Mouse (Mus musculus): ENCODE data around the gene Polr2i.

Gene Polr2i

GRCm38 (mm10) chr7:30265935-30266334 lies 34.2 kb downstream of the Polr2i start:
- DNase-seq (ENCODE audit: low spot score): no peak

DNA sequence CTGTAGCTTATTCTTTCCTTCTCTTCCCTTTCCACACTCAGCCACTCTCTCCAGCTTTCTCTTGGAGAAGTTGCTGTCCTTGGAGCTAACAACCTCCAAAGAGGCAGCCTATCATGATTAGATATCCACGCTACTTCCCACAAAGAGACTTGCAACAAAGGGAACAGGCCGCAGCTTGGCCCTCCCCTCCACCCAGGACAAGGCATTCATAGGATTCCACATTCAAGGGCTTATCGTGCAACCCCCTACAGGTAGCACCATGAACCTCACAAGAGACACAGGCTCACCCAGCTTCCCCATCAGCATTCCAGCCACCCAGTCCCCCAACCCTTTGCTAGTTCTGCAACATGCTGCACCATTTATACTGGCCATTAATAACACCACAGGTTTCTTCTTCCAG lies 35.0 kb downstream of the Polr2i start:
- DNase-seq (ENCODE audit: low spot score): no peak

DNA sequence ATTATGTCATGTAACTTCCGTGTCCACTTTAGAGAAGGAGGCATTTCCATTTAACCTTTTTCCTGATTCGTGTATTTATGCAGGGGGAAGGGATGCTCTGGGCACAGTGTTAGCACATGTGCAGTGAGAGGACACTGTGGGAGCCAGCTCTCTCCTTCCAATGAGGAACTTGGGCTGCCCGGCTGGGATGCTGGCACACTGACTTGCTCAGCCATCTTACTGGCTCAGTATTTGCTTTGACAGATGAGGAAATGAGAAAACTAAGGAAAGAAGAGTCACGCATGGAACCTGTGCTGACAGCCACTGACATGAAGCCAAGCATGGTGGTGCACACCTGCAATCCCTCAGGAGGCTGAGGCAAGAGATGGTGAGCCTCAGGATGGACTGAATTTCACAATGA lies 37.9 kb downstream of the Polr2i start:
- no peak for DNase-seq (ENCODE audit: low spot score)

GRCm38 (mm10) chr7:30274383-30274782 lies 42.6 kb downstream of the Polr2i start:
- DNase-seq (ENCODE audit: low spot score): no peak

- no peak for DNase-seq (ENCODE audit: low spot score)
Observed at GRCm38 (mm10) chr7:30278911-30279310, 47.2 kb downstream of the Polr2i start.

DNA sequence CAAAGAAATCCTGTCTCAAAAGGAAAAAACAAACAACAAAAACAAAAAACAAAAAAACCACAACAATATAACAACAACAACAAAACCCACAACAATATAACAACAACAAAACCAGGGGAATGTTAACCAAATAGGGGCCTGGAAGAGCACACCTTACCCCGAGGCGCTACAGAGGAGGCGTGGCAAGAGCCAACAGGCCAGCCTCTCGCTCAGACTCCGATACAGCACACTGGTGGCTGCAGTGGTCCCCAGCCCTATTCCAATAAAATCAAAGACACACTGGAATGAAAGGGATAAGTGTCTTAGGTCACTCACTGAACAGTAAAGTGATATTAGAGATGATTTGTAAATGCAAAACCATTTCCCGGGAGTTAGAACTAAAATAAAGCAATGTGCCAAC lies 47.8 kb downstream of the Polr2i start:
- no peak for DNase-seq (ENCODE audit: low spot score)

- peak; percentile 91 for DNase-seq (ENCODE audit: low spot score)
Observed at GRCm38 (mm10) chr7:30279951-30280669, 48.4 kb downstream of the Polr2i start, which contains the start of the genes Thap8 and Wdr62. TSS of gene Thap8 (plus strand) at chr7:30280094. TSS of gene Wdr62 (minus strand) at chr7:30280419.

DNA sequence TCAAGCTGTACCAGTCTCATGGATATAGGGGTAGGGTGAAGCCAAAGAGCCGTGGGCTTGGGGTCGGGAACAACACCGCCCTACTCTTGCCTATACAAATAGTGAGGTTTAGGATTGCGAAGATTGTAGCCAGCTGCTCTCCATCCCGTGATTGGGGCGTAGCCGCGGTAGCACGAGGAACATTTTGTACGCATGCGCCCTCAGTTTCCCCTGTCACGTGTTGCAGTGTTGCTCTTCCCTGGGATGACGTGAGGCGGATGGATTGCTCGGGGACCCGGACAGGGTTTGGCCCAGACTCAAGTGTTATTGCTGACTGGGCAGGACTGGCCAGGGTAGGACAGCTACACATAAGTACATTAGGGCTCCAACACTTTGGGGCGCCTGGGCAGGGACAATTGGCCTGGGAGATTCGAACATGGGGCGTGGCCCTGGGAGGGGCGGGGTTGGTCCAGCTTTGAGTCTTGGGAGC lies 49.0 kb downstream of the Polr2i start:
- peak; percentile 84 for DNase-seq (ENCODE audit: low spot score)

DNA sequence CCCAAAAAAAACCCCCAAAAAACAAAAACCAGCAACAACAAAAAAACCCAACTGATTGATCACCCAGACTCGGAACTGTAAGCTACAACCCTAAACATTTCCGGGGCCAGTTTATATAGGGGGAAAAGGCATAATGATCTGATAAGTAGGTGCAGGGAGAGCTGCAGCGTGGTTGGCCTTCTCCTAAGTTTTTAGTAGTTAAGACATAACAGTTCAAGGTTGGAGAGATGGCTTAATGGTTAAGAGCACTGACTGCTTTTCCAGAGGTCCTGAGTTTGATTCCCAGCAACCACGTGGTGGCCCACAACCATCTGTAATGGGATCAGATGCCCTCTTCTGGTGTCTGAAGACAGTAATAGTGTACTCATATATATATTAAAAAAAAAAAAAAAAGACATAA lies 49.8 kb downstream of the Polr2i start:
- DNase-seq (ENCODE audit: low spot score): no peak

DNA sequence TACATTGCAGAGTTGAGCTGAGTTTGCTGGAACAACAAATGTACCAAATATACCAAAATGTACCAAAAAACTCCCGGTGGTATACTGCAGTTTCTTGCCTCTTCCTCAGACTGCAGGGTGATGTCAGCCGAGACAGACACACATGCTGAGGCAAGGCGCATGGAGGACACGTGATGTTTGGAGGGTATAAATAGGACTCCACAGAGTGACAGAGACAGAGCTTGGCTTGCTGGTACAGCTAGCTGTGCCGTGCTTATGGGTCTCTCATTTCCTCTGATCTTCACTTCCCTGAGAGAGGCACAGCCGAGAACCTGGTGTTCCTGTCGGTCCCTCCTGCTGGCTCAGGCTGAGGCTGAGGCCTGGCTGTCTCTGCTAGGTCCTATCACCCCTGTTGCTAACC lies 51.0 kb downstream of the Polr2i start:
- DNase-seq (ENCODE audit: low spot score): no peak
